Mouse (Mus musculus) liver, embryonic 15.5 days (tissue): Measurements from ENCODE around the gene Guca1a. TPM values are rescaled to one million over a fixed set of nuclear protein-coding genes. Genes with fewer than 3 reads are reported as not detected.
"Not testable (repeated sequence)": the region's sequence is repeated elsewhere in the genome, so short reads cannot be mapped to it uniquely, and the experiment has no call there.

Source experiments
- ATAC-seq: fragments of 200-750 bp; cut with Nextera tagmentation; 2 replicates; pipeline ENCODE4 v1.8.0; 2017; ENCODE audit warnings: moderate number of reproducible peaks, mild to moderate bottlenecking, moderate library complexity; ENCODE audit not compliant: insufficient read depth
- H3K27ac ChIP-seq: fragments of 300-500 bp; sonication (generic); replicated peaks from 2 replicates; pipeline ENCODE4 v1.5.1; 2015; ENCODE audit warnings: mild to moderate bottlenecking, inconsistent platforms
- H3K27me3 ChIP-seq: fragments of 300-500 bp; sonication (generic); 2 replicates; pipeline ENCODE4 v1.6.1; 2015; ENCODE audit warnings: mild to moderate bottlenecking, inconsistent platforms
- H3K36me3 ChIP-seq: fragments of 300-500 bp; sonication (generic); replicated peaks from 2 replicates; pipeline ENCODE4 v1.6.1; 2015; ENCODE audit warnings: moderate library complexity, mild to moderate bottlenecking, inconsistent platforms
- H3K4me1 ChIP-seq: fragments of 300-500 bp; sonication (generic); replicated peaks from 2 replicates; pipeline ENCODE4 v1.6.1; 2015; ENCODE audit warnings: inconsistent platforms
- H3K4me2 ChIP-seq: fragments of 300-500 bp; sonication (generic); 2 replicates; pipeline ENCODE4 v1.6.1; 2015; ENCODE audit warnings: moderate library complexity, mild to moderate bottlenecking, inconsistent platforms
- H3K4me3 ChIP-seq: fragments of 300-500 bp; sonication (generic); replicated peaks from 2 replicates; pipeline ENCODE4 v1.5.1; 2015; ENCODE audit warnings: mild to moderate bottlenecking, inconsistent platforms
- H3K9ac ChIP-seq: fragments of 300-500 bp; sonication (generic); 2 replicates; pipeline ENCODE4 v1.6.1; 2015; ENCODE audit warnings: moderate library complexity, mild to moderate bottlenecking, inconsistent platforms
- H3K9me3 ChIP-seq: fragments of 300-500 bp; sonication (generic); replicated peaks from 2 replicates; pipeline ENCODE4 v1.6.1; 2016; ENCODE audit warnings: inconsistent platforms
- whole genome bisulfite sequencing: fragments of 180-500 bp; shearing (Covaris S2); methylation state at CpG from one replicate; pipeline ENCODE4 v1.1.7; 2015; ENCODE audit warnings: mixed read lengths; ENCODE audit not compliant: insufficient replicate concordance; 5-methylcytosine and 5-hydroxymethylcytosine counted together
- polyA plus RNA-seq: library from polyadenylated mRNA; unstranded; fragments of >200 nt; fragmentation: Nextera tagmentation; extraction: Ambion mirVana; gene quantifications from 2 replicates; pipeline ENCODE4 v1.2.1, GENCODE M21; 2015

Gene Guca1a
- polyA plus RNA-seq, 1 experiment from 2014 or later: 1.2 TPM

DNA sequence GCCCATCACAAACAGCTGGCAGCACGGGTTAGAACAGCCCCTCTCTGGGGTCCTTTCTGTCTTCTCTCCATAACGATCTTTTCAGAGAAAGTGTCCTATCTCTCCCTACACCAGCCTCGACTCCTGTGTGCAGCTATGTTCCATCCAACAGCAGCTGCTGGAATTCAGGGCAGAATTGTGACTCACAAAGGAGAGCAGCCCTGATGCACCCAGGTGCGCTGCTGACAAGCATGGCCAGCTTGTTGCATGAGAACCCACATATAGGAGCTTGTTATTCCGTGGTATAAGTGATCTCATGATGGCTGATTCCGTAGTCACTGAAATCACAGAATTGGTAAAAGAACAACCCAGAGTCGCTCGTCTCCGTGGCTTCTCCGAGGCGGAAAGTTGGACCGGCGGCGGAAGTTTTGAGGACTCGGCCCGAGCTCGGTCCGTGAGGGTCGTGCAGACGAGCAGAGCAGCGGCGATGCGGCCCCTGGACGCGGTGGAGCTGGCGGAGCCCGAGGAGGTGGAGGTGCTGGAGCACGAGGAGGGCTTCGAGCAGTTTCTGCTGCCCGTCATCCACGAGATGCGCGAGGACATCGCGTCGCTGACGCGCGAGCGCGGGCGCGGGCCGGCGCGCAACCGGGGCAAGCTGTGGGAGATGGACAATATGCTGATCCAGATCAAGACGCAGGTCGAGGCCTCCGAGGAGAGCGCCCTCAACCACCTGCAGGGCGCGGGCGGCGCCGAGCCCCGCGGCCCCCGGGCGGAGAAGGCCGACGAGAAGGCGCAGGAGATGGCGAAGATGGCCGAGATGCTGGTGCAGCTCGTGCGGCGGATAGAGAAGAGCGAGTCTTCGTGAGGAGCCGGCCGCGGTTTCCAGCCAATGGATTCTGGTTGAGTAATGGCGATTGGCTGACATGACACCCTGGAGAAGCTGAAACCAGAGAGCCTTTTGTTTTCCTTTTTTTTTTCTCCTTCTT lies 9.8 kb upstream of the Guca1a start:
- ATAC-seq, H3K9ac ChIP-seq, H3K27ac ChIP-seq, H3K4me1 ChIP-seq, H3K36me3 ChIP-seq, H3K9me3 ChIP-seq, H3K4me3 ChIP-seq: not testable (repeated sequence)
- Histone ChIP-seq H3K4me2 (peak overlapping the region; percentile 39), H3K27me3 (peaks cover 76% of the 10 kb centered on the region)
- WGBS: 3% methylated on average over 74 of the region's 74 CpGs

DNA sequence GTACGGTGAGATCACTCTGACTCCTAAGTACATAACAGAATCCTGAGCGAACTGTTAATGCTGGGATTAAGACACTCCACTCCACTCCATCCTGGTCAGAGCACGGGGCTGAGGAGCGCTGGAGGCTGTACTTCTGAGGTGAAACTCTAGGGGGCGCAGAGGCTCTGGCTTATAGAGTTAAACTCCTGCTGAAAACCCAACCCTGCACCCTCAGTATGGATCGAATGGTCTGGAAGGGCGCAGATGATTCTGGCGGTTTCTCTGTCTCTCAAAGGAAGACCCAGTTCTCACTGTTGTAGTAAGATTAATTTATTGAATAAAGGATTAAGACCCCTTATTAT lies 8.1 kb upstream of the Guca1a start:
- Histone ChIP-seq H3K9me3 (no peaks in the 10 kb centered on the region), H3K27ac (no peak overlapping the region), H3K4me1 (0 out of 2 replicates have a peak, but pooled peaks cover 3% of the 10 kb centered on the region), H3K9ac (no peak overlapping the region), H3K4me2 (no peak overlapping the region), H3K27me3 (peaks cover 72% of the 10 kb centered on the region), H3K4me3 (no peak overlapping the region), H3K36me3 (no peaks in the 10 kb centered on the region)
- 12% methylated on average over 8 of the region's 8 CpGs for WGBS
- ATAC-seq: no peak

DNA sequence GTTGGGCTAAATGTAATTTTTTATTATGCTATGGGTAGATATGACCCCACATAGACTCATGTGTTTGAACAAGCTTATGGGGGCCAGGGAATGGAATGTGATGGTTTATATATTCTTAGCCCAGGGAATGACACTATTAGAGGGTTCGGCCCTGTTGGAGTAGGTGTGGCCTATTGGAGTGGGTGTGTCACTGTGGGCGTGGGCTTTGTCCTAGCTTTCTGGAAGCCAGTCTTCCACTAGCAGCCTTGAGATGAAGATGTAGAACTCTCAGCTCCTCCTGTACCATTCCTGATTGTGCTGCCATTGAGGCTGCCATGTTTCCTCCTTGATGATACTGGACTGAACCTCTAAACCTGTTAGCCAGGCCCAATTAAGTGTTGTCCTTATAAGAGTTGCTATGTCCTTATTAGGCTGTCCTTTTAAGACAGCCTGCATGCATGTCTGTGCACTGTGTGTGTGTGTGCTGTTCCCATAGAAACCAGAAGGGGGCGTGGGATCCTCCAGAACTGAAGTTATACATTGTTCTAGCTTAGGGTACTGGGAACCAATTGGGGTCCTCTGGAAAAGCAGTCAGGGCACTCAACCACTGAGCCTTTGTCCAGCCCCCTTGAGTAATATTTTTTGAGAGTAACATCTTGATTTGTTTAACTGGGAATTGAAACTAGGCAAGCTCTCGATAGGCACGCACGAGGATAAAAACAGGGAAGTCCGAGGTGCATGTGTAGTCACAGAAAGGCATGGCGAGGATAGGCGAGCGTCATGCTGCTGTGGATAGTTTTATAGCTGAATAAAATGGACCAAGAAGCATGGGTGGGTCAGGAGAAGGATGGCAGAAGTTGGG lies 7.6 kb upstream of the Guca1a start:
- no peak overlapping the region for H3K9ac ChIP-seq
- no peak overlapping the region for H3K27ac ChIP-seq
- WGBS: 40% methylated on average over 10 of the region's 10 CpGs
- H3K36me3 ChIP-seq: no peaks in the 10 kb centered on the region
- H3K4me3 ChIP-seq: no peak overlapping the region
- 0 out of 2 replicates have a peak, but pooled peaks cover 3% of the 10 kb centered on the region for H3K4me1 ChIP-seq
- peaks cover 72% of the 10 kb centered on the region for H3K27me3 ChIP-seq
- no peak for ATAC-seq
- H3K9me3 ChIP-seq: no peaks in the 10 kb centered on the region
- H3K4me2 ChIP-seq: no peak overlapping the region

DNA sequence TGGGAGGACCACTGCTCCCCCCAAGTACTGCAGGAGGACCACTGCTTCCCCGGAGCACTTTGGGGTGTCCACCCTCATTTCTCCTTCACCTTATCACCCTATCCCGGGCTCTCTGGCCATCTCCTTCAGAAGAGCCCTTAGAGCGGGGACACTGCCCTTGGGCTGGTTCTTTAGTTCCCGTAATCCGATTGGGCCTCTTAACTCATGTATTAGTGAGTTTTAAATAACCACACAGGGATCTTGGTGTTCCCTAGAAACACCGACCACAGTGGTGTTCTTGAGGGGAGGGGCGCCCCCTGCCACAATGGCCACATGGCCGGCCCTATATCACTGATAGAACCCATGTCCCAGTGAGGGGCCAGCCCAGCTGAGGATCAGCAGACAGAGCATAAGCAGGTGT lies 1.3 kb downstream of the Guca1a start:
- H3K36me3 ChIP-seq: no peaks in the 10 kb centered on the region
- H3K27me3 ChIP-seq: peaks cover 39% of the 10 kb centered on the region
- no peaks in the 10 kb centered on the region for H3K9me3 ChIP-seq
- H3K27ac ChIP-seq: no peak overlapping the region
- no peak overlapping the region for H3K4me2 ChIP-seq
- H3K4me1 ChIP-seq: peaks cover 16% of the 10 kb centered on the region
- WGBS: 64% methylated on average over 8 of the region's 8 CpGs
- H3K9ac ChIP-seq: no peak overlapping the region
- no peak for ATAC-seq
- H3K4me3 ChIP-seq: no peak overlapping the region

DNA sequence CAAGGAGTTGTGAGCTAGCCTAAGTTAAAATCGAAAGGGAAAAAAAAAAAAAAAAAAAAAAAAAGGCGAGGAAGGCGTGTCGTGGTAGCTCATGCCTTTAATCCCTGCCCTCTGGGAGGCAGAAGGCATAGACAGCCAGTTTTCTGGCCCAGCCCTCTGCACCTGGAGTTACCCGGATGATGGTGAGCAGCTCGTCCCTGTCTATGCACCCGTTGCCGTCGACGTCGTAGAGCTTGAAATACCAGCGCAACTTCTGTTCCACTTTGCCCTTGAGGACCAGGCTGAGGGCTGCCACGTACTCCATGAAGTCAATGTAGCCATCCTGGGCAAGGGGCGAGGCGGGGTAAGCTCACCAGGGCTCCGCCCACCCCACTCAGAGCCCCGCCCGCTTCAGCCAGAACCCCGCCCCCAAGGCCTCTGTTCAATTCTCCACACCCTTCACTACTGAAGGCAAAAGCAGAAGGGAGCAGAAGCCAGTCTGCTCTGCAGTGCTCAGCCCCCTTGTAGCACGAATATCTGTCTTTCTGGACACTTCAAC lies 4.9 kb downstream of the Guca1a start:
- H3K4me3 ChIP-seq: peak overlapping the region; percentile 49
- H3K4me2 ChIP-seq: peak overlapping the region; percentile 71
- under 1% methylated on average over 20 of the region's 20 CpGs for WGBS
- no peaks in the 10 kb centered on the region for H3K36me3 ChIP-seq
- no peak overlapping the region for H3K27ac ChIP-seq
- H3K27me3 ChIP-seq: peaks cover 30% of the 10 kb centered on the region
- H3K9ac ChIP-seq: no peak overlapping the region
- ATAC-seq: peak; percentile 83
- no peaks in the 10 kb centered on the region for H3K9me3 ChIP-seq
- H3K4me1 ChIP-seq: peaks cover 16% of the 10 kb centered on the region

DNA sequence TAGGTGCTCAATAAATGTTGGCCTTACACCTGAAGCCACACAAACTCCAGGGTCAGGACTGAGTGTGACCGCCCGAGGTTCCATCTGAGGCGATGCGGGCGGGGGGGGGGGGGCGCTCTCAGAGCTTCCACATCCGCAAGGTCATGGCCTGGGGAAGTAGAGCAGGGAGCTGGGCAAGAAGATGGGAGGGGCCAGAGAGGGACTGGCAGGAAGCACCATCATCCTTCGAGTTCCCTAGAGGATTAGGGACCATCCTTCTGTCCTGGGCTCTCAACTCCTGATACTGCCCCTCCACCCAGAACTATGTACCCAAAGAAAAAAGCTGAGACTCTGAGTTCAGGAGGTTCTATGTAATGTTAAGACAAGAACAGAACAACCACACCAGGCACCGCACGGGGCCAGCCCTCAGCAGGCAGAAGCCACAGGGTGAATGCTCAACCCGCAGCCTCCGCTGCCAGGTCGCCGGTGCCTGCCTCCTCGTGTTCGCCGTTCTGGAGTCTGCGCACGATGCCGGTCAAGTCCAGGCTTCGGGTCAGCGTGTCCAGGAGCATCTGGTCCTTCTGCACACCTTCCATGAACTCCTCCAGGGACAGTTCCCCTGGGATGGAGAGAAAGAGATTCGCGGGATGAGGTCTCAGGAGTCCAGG lies 6.0 kb downstream of the Guca1a start:
- Histone ChIP-seq H3K4me3 (peak overlapping the region; percentile 49), H3K4me1 (peaks cover 16% of the 10 kb centered on the region), H3K27ac (no peak overlapping the region), H3K36me3 (no peaks in the 10 kb centered on the region), H3K9me3 (no peaks in the 10 kb centered on the region), H3K4me2 (peak overlapping the region; percentile 71), H3K27me3 (peaks cover 21% of the 10 kb centered on the region), H3K9ac (no peak overlapping the region)
- 16% methylated on average over 24 of the region's 24 CpGs for WGBS
- ATAC-seq: no peak; the same call in 1 of the 2 replicates

DNA sequence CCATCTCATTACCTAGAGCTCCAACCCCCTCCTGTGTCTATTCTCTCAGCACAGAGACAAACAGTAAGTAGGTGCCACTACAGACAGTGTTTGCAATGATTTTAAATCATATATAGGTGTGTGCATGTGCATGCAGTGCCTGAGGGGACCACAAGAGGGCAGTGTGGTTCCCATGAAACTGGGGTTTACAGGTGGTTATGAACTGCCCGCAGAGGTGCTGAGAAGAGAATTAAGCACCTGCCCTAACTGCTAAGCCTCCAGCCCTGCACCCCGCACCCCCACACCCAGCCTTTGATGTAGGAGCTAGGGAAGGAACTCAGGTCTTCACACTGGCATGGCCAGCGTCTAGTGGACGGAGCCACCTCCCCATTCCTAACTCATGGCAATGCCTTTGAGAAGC lies 13.7 kb downstream of the Guca1a start:
- no peaks in the 10 kb centered on the region for H3K27me3 ChIP-seq
- H3K9ac ChIP-seq: no peak overlapping the region
- 50% methylated on average over 4 of the region's 4 CpGs for WGBS
- no peak for ATAC-seq
- no peak overlapping the region for H3K27ac ChIP-seq
- H3K4me2 ChIP-seq: no peak overlapping the region
- peaks cover 3% of the 10 kb centered on the region; the same call in 1 of the 2 replicates for H3K36me3 ChIP-seq
- H3K4me3 ChIP-seq: no peak overlapping the region
- H3K4me1 ChIP-seq: no peaks in the 10 kb centered on the region
- no peaks in the 10 kb centered on the region for H3K9me3 ChIP-seq

DNA sequence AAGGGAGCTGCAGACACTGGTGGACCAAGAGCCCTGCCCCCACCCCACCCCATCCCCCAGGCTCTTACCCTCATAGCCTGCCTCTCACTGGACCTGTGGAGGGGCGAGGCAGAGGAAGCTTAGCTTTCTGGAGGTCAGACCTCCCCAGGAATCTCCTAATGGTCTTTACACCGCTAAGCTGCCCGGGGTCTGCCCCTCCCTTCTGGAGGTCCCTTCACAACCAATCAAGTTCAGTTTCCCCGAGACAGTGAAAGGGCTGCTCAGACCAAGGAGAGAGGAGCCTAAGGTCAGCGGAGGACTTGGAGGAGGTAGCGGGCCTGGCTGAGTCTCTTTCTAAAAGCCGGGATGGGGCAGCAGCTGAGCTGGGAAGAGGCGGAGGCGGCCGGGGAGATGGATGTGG lies 15.2 kb downstream of the Guca1a start, which contains the start of gene Guca1b:
TSS of gene Guca1b (plus strand) at position 249 of the 400 bp plus-strand sequence.
- ATAC-seq: no peak
- no peaks in the 10 kb centered on the region for H3K9me3 ChIP-seq
- no peak within 1 kb of the TSS for H3K4me2 ChIP-seq
- H3K4me1 ChIP-seq: no peaks in the 10 kb centered on the region
- H3K9ac ChIP-seq: no peak within 1 kb of the TSS
- no peak within 1 kb of the TSS for H3K27ac ChIP-seq
- peaks cover 10% of the 10 kb centered on the region; the same call in 1 of the 2 replicates for H3K36me3 ChIP-seq
- H3K27me3 ChIP-seq: no peaks in the 10 kb centered on the region
- WGBS: 49% methylated on average over 10 of the region's 10 CpGs
- no peak within 1 kb of the TSS for H3K4me3 ChIP-seq

DNA sequence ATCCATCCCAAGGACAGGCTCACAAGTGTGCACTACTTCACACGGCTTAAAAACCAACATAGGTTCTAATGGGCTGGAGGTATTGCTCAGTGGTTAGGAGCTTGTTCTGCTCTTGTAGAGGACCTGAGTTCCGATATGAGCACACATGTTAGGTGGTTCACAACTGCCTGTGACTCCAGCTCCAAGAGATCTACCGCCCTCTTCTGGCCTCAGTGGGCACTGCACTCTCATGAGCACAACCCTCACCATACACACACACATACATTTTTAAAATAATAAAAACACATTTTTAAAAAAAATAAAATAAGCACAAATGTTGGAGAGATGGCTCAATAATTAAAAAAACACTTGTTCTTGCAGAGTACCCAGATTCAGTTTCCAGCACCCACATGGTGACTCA lies 16.3 kb downstream of the Guca1a start:
- Histone ChIP-seq H3K36me3 (peaks cover 20% of the 10 kb centered on the region), H3K27me3 (no peaks in the 10 kb centered on the region), H3K4me3 (no peak overlapping the region), H3K9ac (no peak overlapping the region), H3K9me3 (no peaks in the 10 kb centered on the region), H3K4me2 (no peak overlapping the region), H3K4me1 (no peaks in the 10 kb centered on the region), H3K27ac (no peak overlapping the region)
- WGBS: 77% methylated on average over 3 of the region's 3 CpGs
- no peak for ATAC-seq

DNA sequence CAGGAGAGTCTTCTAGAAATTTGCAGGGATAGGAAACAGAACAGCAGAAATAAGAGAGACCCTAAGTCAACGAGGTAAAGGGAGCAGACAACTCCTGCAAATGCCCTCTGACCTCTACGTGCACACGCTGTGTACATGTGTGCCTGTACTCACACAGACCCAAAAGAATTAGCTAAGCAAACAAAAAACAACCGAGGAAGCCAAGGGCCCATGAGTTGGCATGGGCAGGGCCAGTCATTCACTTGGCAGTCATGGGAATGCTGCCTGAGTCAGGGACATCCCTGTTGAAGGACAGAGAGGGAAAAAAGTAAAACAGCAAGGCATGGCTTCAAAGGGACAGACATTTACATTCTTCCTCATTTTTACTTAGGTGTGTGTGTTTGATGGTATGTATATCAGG lies 17.1 kb downstream of the Guca1a start:
- H3K9ac ChIP-seq: no peak overlapping the region
- no peaks in the 10 kb centered on the region for H3K4me1 ChIP-seq
- H3K4me2 ChIP-seq: no peak overlapping the region
- H3K27me3 ChIP-seq: no peaks in the 10 kb centered on the region
- no peak overlapping the region for H3K4me3 ChIP-seq
- no peak for ATAC-seq
- H3K9me3 ChIP-seq: no peaks in the 10 kb centered on the region
- H3K27ac ChIP-seq: no peak overlapping the region
- 67% methylated on average over 4 of the region's 4 CpGs for WGBS
- peaks cover 27% of the 10 kb centered on the region for H3K36me3 ChIP-seq
